Mouse (Mus musculus): ENCODE results near the gene Sdhaf1.

Gene Sdhaf1

DNA sequence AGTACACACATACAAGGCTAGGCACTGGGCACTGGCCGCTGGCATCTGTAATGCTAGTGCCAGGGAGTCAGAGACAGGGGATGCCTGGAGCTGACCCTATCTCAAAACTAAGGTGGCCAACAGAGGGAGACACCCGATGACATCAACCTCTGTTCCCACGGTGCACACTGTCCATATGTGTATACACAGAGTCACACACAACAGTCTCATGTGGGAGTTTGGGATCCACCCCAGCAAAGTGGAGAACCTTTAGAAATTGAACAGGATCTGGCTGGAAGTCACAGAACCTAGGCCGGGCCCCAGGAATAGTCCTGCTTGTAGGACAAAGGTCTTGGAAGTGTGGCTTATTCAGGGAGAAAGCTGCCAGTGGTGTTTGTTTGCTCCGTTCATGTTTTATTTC, 29.4 kb downstream of the Sdhaf1 start:
- in situ Hi-C loops (cut with MseI, MboI), result no loop called here

DNA sequence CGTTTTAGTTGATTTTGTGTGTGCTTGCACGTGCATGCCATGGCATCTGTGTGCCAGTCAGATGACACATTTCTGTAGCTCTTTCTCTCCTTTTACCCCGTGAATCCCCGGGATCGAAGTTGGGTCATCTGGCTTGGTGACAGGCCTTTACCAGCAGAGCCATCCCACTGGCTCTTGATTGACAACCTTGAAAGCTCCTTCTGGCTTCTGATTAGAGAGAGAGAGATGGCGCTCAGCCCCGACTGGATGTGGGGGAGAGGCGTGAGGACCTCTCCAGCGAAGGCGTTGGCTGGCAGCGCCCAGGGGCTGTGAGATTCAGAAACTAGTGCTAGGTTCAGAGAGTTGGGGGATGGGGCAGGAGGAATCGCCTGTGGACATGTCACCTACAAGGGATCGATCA, 29.9 kb downstream of the Sdhaf1 start:
- in situ Hi-C loops (cut with MseI, MboI), result no loop called here

DNA sequence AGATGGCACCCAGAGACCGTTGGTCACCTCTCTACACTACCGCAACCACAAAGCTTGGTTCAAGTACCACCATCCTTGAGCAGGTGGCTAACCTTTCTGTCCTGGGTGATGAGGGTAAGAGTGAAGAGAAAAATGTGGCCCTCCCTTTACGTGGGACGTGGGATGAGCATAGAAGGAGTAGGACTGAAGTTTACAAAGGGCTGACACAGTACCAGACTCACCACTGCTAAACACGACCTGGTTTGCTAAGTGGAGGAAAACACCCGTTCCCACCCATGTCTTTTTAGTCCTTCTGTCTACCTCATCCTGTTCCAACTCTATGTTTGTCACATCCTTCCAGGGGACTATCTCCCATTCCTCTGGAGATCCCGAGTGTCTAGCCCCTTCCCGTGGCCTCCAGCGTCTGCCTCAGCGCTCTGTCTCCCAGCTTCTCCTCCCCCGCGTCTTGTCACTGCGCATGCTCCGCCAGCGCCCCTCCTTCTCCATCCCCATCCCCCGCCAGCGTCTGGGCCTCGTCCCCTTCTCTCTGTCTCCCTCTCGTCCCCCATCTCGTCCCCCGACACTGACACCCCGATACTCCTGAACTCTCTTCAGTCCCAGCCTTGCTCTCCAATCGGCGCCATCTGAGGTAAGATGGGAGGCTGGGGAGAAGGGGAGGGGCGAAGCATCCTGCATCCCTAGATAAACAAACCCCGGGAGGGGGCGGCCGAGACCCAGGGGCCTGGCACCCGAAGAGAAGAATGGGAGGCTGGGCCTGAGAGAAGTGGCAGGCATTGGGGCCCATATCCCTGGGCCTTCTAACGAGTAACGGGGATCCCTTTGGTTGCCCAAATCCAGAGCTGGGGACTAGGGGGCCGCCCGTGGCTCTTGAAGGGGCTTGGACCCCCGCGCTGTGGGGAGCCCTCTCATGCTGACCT, 32.2 kb downstream of the Sdhaf1 start, which contains the start of gene Clip3:
Gene Clip3, plus strand, starts transcription at position 514 of the 917 bp plus-strand sequence.
- in situ Hi-C loops (cut with MseI, MboI), result no loop called here

DNA sequence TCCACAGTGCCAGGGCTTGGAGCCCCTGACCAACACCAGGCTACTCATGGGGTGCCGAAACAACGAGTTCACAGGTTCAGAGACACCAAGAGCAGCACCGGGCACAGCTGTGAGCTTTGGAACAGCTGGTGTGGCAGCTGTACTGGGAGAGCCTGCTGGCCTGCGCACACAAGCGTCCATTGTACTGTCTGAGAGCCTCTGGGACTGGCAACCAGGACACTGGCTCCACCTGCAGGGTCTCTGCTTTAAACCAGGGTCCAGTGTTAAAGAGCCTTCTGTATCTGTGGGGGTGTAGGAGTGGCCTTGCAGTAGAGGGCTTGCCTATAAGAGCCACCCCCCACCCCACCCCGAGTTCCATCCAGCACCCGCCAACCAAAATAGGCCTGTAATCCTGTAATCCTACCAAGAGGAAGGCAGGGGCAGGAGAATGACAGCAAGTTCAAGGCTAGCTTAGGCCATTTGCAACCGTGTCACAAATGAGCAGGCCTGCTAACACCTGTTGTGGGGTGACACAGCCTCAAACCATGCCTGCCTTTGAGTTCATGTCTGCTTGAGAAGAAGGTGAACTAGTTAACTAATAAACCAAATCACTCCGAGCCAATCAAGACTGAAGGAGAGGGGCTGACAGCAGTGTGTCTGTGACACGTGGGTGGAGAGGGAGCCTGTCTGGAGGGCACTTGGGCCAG, 33.8 kb downstream of the Sdhaf1 start:
- in situ Hi-C loops (cut with MseI, MboI), result no loop called here

DNA sequence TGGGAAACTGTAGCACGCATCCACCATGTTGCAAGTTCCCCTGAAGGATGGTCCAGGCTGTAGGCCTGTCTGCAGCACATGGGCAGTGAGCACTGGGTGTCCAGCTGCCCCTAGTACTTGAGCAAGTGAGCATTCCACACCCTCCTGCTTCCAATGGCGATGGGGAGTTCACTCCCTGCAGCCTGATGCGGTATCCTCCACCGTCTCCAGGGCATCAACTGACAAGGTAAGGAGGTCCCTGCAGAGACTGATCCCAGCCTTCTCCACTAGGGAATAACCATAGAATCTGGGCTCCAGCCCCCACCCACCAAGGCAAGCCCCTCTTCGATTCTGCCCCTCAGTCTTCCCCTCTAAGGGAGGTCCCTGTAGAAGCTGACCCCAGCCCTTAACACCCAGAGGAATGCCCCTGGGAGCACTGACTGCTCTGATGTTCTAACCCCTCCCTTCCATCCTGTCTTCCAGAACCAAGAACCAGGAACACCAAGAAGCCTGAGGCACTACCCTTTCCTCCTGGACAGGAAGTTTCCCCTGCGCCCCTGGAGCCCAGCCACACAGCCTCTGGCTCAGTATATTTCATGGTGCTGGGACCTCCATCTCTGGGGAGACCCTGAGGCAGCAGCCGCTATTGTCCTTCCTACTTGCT, 34.5 kb downstream of the Sdhaf1 start:
- in situ Hi-C loops (cut with MseI, MboI), result no loop called here

DNA sequence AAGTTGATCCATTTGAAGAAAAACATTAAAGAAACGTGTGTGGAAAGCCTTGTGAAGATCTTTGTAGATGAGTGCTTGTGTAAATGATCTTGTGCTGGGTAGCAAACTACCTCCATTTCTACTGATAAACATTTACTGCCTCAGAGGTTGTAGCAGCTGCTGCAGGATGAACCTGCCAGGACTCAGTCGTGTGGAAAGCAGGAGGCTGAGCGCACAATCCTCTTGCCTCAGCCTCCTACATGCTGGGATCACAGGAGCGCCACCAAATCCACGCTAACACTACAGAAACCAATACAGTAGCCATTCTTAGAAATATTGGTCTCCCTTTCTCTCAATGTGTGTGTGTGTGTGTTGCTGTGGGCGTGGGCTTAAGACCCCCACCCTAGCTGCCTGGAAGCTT, 35.6 kb downstream of the Sdhaf1 start:
- in situ Hi-C loops (cut with MseI, MboI), result no loop called here

DNA sequence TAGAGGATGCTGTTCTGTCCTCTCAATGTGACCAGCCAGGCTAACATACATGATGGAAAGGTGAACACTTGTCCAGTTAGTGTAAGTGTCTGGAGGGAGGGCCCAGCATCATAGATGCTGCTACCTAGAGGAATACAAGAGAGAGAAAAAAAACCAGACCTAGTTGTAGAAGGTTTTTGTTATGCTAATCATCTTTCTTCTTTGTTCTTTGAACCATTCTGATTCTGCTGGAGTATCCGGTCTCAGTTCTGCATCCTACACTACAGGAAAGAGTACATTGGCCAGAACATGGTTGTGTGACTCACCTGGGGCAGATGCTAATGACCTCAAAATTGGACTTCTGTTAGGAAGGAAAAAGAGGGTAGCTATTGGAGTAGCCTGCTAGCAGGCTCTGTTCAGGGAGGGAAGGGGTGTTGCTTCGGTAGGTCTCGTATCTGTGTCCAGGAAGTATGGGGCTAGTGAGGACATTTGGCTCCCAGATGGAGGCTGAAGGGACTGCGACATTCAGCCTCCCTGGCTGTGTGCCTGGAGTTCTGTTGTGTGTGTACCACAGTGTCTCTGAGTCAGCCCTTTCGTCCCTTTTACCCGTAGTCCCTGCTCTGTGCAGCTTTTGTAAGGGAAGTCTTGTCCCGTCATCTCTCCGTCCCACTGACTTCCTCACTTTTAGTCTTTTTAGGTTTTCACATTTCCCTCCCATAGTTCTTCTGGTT, 36.8 kb downstream of the Sdhaf1 start:
- in situ Hi-C loops (cut with MseI, MboI), result no loop called here

DNA sequence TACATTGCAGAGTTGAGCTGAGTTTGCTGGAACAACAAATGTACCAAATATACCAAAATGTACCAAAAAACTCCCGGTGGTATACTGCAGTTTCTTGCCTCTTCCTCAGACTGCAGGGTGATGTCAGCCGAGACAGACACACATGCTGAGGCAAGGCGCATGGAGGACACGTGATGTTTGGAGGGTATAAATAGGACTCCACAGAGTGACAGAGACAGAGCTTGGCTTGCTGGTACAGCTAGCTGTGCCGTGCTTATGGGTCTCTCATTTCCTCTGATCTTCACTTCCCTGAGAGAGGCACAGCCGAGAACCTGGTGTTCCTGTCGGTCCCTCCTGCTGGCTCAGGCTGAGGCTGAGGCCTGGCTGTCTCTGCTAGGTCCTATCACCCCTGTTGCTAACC, 41.0 kb downstream of the Sdhaf1 start:
- in situ Hi-C loops (cut with MseI, MboI), result no loop called here

DNA sequence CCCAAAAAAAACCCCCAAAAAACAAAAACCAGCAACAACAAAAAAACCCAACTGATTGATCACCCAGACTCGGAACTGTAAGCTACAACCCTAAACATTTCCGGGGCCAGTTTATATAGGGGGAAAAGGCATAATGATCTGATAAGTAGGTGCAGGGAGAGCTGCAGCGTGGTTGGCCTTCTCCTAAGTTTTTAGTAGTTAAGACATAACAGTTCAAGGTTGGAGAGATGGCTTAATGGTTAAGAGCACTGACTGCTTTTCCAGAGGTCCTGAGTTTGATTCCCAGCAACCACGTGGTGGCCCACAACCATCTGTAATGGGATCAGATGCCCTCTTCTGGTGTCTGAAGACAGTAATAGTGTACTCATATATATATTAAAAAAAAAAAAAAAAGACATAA, 42.2 kb downstream of the Sdhaf1 start:
- in situ Hi-C loops (cut with MseI, MboI), result no loop called here

DNA sequence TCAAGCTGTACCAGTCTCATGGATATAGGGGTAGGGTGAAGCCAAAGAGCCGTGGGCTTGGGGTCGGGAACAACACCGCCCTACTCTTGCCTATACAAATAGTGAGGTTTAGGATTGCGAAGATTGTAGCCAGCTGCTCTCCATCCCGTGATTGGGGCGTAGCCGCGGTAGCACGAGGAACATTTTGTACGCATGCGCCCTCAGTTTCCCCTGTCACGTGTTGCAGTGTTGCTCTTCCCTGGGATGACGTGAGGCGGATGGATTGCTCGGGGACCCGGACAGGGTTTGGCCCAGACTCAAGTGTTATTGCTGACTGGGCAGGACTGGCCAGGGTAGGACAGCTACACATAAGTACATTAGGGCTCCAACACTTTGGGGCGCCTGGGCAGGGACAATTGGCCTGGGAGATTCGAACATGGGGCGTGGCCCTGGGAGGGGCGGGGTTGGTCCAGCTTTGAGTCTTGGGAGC, 43.0 kb downstream of the Sdhaf1 start:
- in situ Hi-C loops (cut with MseI, MboI), result no loop called here

DNA sequence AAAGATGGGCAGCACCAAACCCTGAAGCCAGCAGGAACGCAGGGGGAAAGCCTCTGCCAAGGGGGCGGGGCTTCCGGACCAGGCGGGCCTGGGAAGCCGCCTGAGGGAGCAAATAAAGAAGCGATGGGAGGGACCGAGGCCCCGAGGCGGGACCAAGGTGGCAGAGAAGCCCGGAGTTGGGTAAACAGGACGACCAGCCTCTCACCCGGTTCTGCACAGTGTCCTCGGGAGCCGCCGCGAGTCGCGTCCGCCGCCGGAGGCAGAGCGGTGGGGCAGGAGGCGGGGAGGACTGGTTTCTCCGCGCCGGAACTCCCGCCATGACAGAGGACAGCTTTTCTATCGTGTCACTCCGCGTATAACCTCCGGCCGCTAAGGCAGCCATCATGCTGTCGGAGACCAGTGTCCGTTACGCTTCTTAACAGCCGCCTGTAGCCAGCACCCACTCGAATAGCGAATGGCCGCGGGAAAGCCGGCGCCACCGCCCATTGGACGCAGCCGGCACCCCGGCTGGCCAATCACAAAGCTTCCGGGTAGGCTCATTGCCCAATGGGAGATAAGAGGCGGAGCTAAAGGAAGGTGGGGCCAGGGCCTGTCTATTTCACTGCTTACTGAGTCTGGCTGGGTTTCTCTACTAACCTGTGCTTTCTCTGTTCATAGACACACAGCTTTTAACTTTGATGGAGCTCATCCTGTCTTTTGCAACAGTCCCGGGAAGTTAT, 43.6 kb downstream of the Sdhaf1 start, which contains the start of the genes Thap8 and Wdr62:
Gene Thap8, plus strand, starts transcription at position 144 of the 719 bp plus-strand sequence.
Gene Wdr62, minus strand, starts transcription at position 469 of the 719 bp plus-strand sequence.
- in situ Hi-C loops (cut with MseI, MboI), result no loop called here

DNA sequence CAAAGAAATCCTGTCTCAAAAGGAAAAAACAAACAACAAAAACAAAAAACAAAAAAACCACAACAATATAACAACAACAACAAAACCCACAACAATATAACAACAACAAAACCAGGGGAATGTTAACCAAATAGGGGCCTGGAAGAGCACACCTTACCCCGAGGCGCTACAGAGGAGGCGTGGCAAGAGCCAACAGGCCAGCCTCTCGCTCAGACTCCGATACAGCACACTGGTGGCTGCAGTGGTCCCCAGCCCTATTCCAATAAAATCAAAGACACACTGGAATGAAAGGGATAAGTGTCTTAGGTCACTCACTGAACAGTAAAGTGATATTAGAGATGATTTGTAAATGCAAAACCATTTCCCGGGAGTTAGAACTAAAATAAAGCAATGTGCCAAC, 44.2 kb downstream of the Sdhaf1 start:
- in situ Hi-C loops (cut with MseI, MboI), result no loop called here

DNA sequence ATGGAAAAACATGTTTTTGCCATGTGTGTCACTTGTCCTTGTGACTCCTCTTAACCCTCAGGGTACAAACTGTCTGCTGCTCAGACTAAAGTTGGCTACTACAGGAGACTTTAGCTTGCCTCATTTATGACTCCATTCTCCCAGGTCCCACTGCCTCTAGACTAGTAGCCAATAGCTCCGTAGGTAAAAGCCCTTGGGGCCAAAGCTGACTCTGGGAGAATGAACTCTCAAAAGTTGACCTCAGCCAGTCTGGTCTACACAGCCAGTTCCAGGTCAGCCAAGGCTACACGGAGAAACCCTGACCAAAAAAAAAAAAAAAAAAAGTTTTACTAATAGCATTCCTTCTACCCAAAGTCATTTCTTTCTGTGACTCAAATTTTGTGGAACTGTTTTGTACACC, 44.8 kb downstream of the Sdhaf1 start:
- in situ Hi-C loops (cut with MseI, MboI), result no loop called here

DNA sequence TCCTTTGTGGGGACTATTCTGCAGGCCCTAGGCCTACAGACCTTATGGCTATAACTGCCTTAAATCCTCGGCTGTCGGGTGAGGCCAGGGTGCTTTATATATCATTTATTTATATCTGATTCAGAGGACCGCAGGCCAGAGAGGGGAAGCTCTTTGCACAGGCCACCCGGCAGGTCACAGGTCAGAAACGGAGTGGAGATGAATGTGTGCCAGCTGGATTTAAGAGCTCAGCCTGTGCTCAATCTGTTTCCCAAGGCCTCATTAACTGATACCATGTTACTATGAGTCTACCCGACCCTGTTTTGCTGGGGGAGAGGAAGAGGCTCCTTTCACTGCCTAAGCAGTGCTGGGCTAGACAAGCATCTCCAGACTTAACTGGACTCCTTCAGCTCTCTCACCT, 49.3 kb downstream of the Sdhaf1 start:
- in situ Hi-C loops (cut with MseI, MboI), result no loop called here
